In genomic region chr2:30794179-30795108, GRCm38 (mm10) we compare ENCODE assay signal across 8 mouse cellular contexts. TPM values are rescaled to one million over a fixed set of nuclear protein-coding genes. Genes with fewer than 3 reads are reported as not detected.
DNase-seq lines count a peak whose midpoint lies in the region; ATAC-seq and TF ChIP-seq lines count a peak whose summit lies in the region.

No protein-coding gene starts in this region.

- H3K27ac ChIP-seq in heart, embryonic 14.5 days (replicated peaks in 1 of 2; ENCODE audit: control insufficient read depth in 1 of 2, insufficient read depth in 1 of 2, low read depth in 2 of 2, low read length in 2 of 2), result peak overlapping the region; percentile 32 to 64; a peak in 3 of 4 replicates
- H3K27ac ChIP-seq in liver, embryonic 11.5 days (ENCODE audit: low read depth, low read length), result no peak overlapping the region; the same call in 1 of the 2 replicates

- no peaks in the 10 kb centered on the region for H3K9me3 ChIP-seq in heart, embryonic 14.5 days (ENCODE audit: control insufficient read depth, low read length)
- H3K9me3 ChIP-seq in liver, embryonic 11.5 days (ENCODE audit: control insufficient read depth, low read length), result no peaks in the 10 kb centered on the region

- ATAC-seq in CD4-positive, CD25-positive, alpha-beta regulatory T cell, adult 4 months, result peak; percentile 79
- peak; percentile 54 for ATAC-seq in heart, embryonic 14.5 days (ENCODE audit: insufficient number of reproducible peaks, insufficient read depth, low FRiP score, low read depth)
- peak; percentile 73 for ATAC-seq in liver, embryonic 11.5 days (replicated peaks; ENCODE audit: low FRiP score)

- peak; percentile 19 for TF ChIP-seq POLR2A in myocyte (IDR thresholded peaks at IDR 0.05; ENCODE audit: insufficient read length, low read depth)

- H3K4me1 ChIP-seq in heart, embryonic 14.5 days (ENCODE audit: control insufficient read depth in 2 of 2, insufficient read depth in 2 of 2, low read length in 2 of 2), result peaks cover 12% of the 10 kb centered on the region in 2 experiments
- H3K4me1 ChIP-seq in liver, embryonic 11.5 days (replicated peaks; ENCODE audit: control insufficient read depth, insufficient read depth, low read length), result peaks cover 17% of the 10 kb centered on the region

- no peaks in the 10 kb centered on the region for H3K36me3 ChIP-seq in heart, embryonic 14.5 days (ENCODE audit: control insufficient read depth, insufficient read depth, low read length)
- H3K36me3 ChIP-seq in liver, embryonic 11.5 days (ENCODE audit: control insufficient read depth, insufficient read depth, low read length), result no peaks in the 10 kb centered on the region
- H3K36me3 ChIP-seq in myocyte (ENCODE audit: control insufficient read depth, insufficient read depth), result no peaks in the 10 kb centered on the region

- peaks cover 10% of the 10 kb centered on the region; the same call in 1 of the 2 replicates for H3K27me3 ChIP-seq in heart, embryonic 14.5 days (ENCODE audit: control insufficient read depth, insufficient read depth, low read length)
- peaks cover 22% of the 10 kb centered on the region for H3K27me3 ChIP-seq in liver, embryonic 11.5 days (replicated peaks; ENCODE audit: control insufficient read depth, insufficient read depth, low read length)
- H3K27me3 ChIP-seq in myocyte (ENCODE audit: control insufficient read depth, insufficient read depth, insufficient read length), result no peaks in the 10 kb centered on the region

- H3K9ac ChIP-seq in heart, embryonic 14.5 days (ENCODE audit: low read length), result peak overlapping the region; percentile 69
- H3K9ac ChIP-seq in liver, embryonic 11.5 days (ENCODE audit: low read depth, low read length), result peak overlapping the region; percentile 55

- no peaks in the 10 kb centered on the region for H3K79me2 ChIP-seq in myocyte (ENCODE audit: control insufficient read depth, insufficient read depth)

- 5% methylated on average over 48 of the region's 48 CpGs for WGBS in heart, embryonic 14.5 days
- WGBS in liver, embryonic 11.5 days, result 4% methylated on average over 48 of the region's 48 CpGs

- H3ac ChIP-seq in myocyte (ENCODE audit: control insufficient read depth, insufficient read length), result peak overlapping the region; percentile 16

- DNase-seq in c-Kit-negative CD71-positive TER-119-positive erythroid progenitor cells, embryonic 14.5 days (ENCODE audit: low read depth, low spot score), result peak; percentile 55
- peak; percentile 78 for DNase-seq in fibroblast of lung, adult 2 months (ENCODE audit: low read depth)
- peak; percentile 97 for DNase-seq in kidney, postnatal 10 days
- peak; percentile 96 for DNase-seq in liver, embryonic 11.5 days (ENCODE audit: low spot score)
- DNase-seq in spleen, postnatal 4 days (ENCODE audit: low spot score in 2 of 2), result peak; percentile 91 to 99

- peak overlapping the region; percentile 68 for H3K4me2 ChIP-seq in heart, embryonic 14.5 days (ENCODE audit: low read length)
- peak overlapping the region; percentile 79 for H3K4me2 ChIP-seq in liver, embryonic 11.5 days
- H3K4me2 ChIP-seq in myocyte (ENCODE audit: low read depth), result peak overlapping the region; percentile 98

- H3K4me3 ChIP-seq in heart, embryonic 14.5 days (ENCODE audit: control insufficient read depth in 1 of 2, insufficient read depth in 1 of 2, low read depth in 1 of 2, low read length in 2 of 2), result peak overlapping the region; percentile 40 to 46
- peak overlapping the region; percentile 51 for H3K4me3 ChIP-seq in liver, embryonic 11.5 days (ENCODE audit: low read depth, low read length)
- peak overlapping the region; percentile 22 for H3K4me3 ChIP-seq in myocyte

TF ChIP-seq in myocyte, 11 proteins besides CTCF, POLR2A, EP300 and RAD21:
- TF ChIP-seq POLR2AphosphoS2 (IDR thresholded peaks at IDR 0.05; ENCODE audit: insufficient read length, low read depth) (peak; percentile 34), MYOD1 (IDR thresholded peaks at IDR 0.05; ENCODE audit: control insufficient read depth in 1 of 3, insufficient read length in 2 of 3, low read depth in 2 of 3) (peak in 1 of 3 experiments; percentile 45), TCF3 (IDR thresholded peaks at IDR 0.05; ENCODE audit: insufficient read length, low read depth) (no peak), SRF (IDR thresholded peaks at IDR 0.05; ENCODE audit: control insufficient read depth, insufficient read length, low read depth) (peak; percentile 7), E2F4 (IDR thresholded peaks at IDR 0.05; ENCODE audit: insufficient read depth) (no peak), USF1 (IDR thresholded peaks at IDR 0.05; ENCODE audit: low read depth) (no peak), MYOG (IDR thresholded peaks at IDR 0.05; ENCODE audit: control insufficient read depth in 1 of 3, insufficient read depth in 1 of 3, insufficient read length in 2 of 3, low read depth in 2 of 3) (peak in 1 of 3 experiments; percentile 53), TCF12 (IDR thresholded peaks at IDR 0.05; ENCODE audit: insufficient read depth, poor library complexity, severe bottlenecking) (no peak), MAX (IDR thresholded peaks at IDR 0.05; ENCODE audit: low read depth) (no peak), REST (IDR thresholded peaks at IDR 0.05; ENCODE audit: insufficient read depth, insufficient read length) (no peak), CEBPB (IDR thresholded peaks at IDR 0.05; ENCODE audit: insufficient read depth, poor library complexity, severe bottlenecking) (no peak)

RNA-seq across cellular contexts. Expression of gene 1700001O22Rik, which starts 9.0 kb away (rescaled TPM):
- polyA plus RNA-seq in CD4-positive, CD25-positive, alpha-beta regulatory T cell, adult 4 months (2017; shearing (Covaris generic)), result under 1 TPM in 1 of 2 experiments, not detected in 1; 0.62 TPM
- 1.8 and 2.1 TPM in 2 replicates for polyA plus RNA-seq in heart, embryonic 14.5 days (2014; fragmentation: Nextera tagmentation; extraction: Ambion mirVana)
- 0.40 and 0.75 TPM in 2 replicates for polyA plus RNA-seq in liver, embryonic 11.5 days (2014; fragmentation: Nextera tagmentation; extraction: Ambion mirVana)
- 0.12 TPM for polyA plus RNA-seq in myocyte (2012; fragmentation: generic; extraction: Trizol)

RNA-seq across cellular contexts. Expression of gene Ntmt1, which starts 13.2 kb away (rescaled TPM):
- polyA plus RNA-seq in CD4-positive, CD25-positive, alpha-beta regulatory T cell, adult 4 months (2017; shearing (Covaris generic)), result 10 to 100 TPM; 30.5 to 44.9 TPM
- polyA plus RNA-seq in heart, embryonic 14.5 days (2014; fragmentation: Nextera tagmentation; extraction: Ambion mirVana), result 84.2 and 84.9 TPM in 2 replicates
- 75.9 and 85.2 TPM in 2 replicates for polyA plus RNA-seq in liver, embryonic 11.5 days (2014; fragmentation: Nextera tagmentation; extraction: Ambion mirVana)
- polyA plus RNA-seq in myocyte (2012; fragmentation: generic; extraction: Trizol), result 71.2 TPM

RNA-seq across cellular contexts. Expression of gene Asb6, which starts 35.7 kb away (rescaled TPM):
- polyA plus RNA-seq in CD4-positive, CD25-positive, alpha-beta regulatory T cell, adult 4 months (2017; shearing (Covaris generic)), result 10 to 100 TPM; 33.1 to 65.6 TPM
- polyA plus RNA-seq in heart, embryonic 14.5 days (2014; fragmentation: Nextera tagmentation; extraction: Ambion mirVana), result 16.7 and 17.8 TPM in 2 replicates
- 44.2 and 45.6 TPM in 2 replicates for polyA plus RNA-seq in liver, embryonic 11.5 days (2014; fragmentation: Nextera tagmentation; extraction: Ambion mirVana)
- 44.9 TPM for polyA plus RNA-seq in myocyte (2012; fragmentation: generic; extraction: Trizol)

RNA-seq across cellular contexts. Expression of gene Prrx2, which starts 40.3 kb away (rescaled TPM):
- not detected for polyA plus RNA-seq in CD4-positive, CD25-positive, alpha-beta regulatory T cell, adult 4 months (2017; shearing (Covaris generic))
- 33.2 and 47.0 TPM in 2 replicates for polyA plus RNA-seq in heart, embryonic 14.5 days (2014; fragmentation: Nextera tagmentation; extraction: Ambion mirVana)
- polyA plus RNA-seq in liver, embryonic 11.5 days (2014; fragmentation: Nextera tagmentation; extraction: Ambion mirVana), result 8.2 and 9.4 TPM in 2 replicates
- polyA plus RNA-seq in myocyte (2012; fragmentation: generic; extraction: Trizol), result 21.8 TPM
